Mouse (Mus musculus) thymus, postnatal 25 days (tissue): Measurements from ENCODE around the gene Dmap1.
A peak's percentile ranks its signal among the peaks of the same experiment; 100 is the strongest.

ENCODE experiments used
- DNase-seq: peaks from one replicate; pipeline ENCODE4 v3.0.0; 2022

Dmap1 gene

GRCm38 (mm10) chr4:117681931-117682461 is at the start of gene Dmap1:
Dmap1 (minus strand) TSS chr4:117682273.
- peak; percentile 83 for DNase-seq

- no peak for DNase-seq
Measured at GRCm38 (mm10) chr4:117724112-117724511, 42.0 kb upstream of the Dmap1 start, which contains the start of gene Gm12845. Gm12845 (plus strand) TSS chr4:117724412.

GRCm38 (mm10) chr4:117713303-117714098 is 31.4 kb upstream of the Dmap1 start:
- no peak for DNase-seq

- no peak for DNase-seq
Measured at GRCm38 (mm10) chr4:117712314-117712713, 30.2 kb upstream of the Dmap1 start.

DNA sequence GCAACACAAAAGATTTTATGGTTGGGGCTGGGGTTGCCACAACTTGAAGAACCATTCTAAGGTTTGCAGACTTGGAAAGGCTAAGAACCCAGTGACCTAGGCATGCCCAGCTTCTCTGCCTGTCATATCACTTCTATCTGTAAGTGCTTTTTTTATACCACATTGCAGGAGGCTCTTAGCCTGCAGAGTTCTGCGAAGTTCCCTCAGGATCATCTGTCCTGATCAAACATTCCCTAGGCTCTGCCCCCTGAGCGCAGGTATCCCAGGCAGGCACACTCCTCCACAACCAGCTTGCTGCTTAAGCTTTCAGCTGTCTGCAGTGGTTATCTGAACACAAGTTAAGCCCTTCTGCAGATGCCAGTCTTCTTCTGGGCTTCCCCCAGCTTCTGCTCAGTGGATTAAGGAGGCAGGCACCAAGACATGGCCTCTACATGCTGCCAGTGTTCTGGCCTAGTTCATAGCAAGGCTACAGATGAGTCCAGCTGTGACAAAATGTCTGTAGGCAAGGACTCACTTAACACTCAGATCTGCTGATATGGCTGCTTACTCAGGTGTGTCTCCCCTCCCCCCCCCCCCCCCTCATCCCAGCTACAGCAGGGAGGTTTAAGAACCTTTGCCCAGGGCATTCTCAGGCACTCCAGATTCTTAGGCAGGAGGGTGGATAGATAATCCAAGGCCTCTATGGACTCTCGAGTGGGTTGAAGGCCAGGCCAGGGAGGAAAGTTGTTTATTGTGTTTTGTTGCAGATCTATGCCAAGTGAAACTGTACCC is 26.9 kb upstream of the Dmap1 start:
- no peak for DNase-seq

DNA sequence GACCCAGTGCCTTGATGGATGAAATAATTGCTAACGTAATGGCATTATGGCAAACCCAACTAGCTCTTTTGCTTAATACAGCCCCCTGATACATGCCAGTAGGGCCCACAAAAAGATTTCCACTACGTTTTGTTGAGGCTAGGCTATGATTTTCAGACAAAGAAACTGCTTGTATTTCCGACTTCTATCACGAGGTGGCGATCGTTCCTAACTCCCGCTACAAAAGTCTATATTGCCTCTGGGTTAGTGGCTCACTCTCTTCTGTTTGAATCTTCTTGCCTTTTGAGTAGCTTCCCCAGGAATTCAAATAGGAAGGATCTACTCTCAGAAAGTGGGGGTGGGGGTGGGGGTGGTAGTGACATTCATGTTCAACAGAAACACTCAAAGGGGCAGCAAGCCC is 23.3 kb upstream of the Dmap1 start:
- DNase-seq, result peak; percentile 37

DNA sequence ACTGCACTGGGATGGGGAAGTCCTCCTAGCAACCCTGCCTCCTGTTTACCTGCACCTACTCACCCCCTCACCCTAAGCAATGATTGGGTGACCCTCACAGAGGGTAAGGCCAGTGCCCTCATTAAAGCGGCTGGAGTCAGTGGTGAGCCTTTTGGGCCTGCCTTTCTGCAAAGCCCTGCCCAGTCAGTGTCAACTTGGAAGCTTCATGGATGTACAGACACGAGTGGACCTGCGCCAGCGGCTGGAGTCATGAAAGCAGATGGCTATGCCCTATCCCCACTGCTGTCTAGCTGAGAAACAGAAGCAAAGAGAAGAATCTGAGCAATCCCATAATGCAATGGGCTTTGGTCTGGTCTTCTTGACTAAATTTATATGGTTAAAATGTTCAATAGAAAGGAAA is 4.3 kb upstream of the Dmap1 start:
- DNase-seq, result no peak

GRCm38 (mm10) chr4:117683048-117683768 is 1.1 kb upstream of the Dmap1 start:
- no peak for DNase-seq

- DNase-seq, result no peak
Measured at GRCm38 (mm10) chr4:117682463-117682862, 390 bp upstream of the Dmap1 start.

- DNase-seq, result no peak
Measured at GRCm38 (mm10) chr4:117680963-117681362, 1.1 kb downstream of the Dmap1 start.

DNA sequence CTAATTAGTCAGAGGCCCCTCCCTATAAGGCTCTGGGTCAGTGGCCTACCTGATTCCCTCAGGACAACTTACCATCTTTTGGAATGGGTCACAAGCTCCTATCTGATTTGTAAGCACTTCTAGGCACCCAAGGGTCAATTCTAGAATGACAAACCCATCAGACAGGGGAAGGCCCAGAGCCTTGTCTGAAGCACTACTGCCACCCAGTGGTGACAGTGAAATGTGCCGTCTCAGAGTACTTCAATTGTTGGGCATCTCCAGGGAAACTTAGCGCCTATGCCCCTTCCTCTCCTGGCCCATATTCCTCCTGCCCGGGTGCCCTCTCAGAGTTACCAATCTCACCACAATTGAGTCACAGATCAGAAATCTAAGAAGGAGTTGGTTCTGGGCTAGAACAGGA is 5.2 kb downstream of the Dmap1 start:
- peak; percentile 67 for DNase-seq

DNA sequence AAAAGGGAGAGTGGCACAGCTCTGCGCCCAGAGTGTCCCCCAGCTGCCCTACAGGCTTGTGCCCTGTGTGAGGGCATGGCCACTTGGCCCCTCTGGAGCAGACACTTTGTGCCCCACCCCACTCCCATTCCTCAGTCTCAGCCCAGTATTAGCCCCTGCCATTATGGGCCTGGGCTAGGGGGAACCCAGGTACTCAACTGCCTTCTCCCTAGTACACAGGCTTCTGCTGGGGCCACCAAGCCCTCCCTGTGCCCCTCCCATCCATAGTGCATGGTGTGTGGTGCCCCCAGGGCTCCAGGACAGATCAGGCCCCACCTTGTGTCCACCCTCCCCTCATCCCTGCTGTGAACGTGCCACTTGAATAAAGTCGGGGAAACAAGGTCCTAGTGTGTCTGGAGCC is 8.2 kb downstream of the Dmap1 start:
- DNase-seq, result no peak

DNA sequence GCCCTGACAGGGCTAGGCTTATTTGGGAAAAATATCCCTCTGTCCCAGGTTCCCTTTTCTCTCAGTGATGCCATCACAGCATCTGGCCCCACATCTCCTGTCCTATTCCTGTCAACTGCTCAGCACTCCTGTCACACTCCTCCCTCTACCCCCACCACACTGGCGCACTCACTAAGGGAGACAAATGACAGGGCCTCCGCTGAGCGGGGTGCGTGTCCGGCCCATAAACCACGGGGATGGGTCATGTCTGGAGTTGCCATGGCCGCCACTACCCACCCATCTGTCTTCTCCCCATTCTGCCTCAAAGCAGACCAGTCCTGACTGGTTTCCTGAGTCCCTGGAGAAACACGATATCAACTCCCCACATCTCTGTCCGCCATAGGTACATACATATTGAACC is 10.0 kb downstream of the Dmap1 start:
- no peak for DNase-seq

GRCm38 (mm10) chr4:117669874-117670273 is 12.2 kb downstream of the Dmap1 start:
- DNase-seq, result no peak

- DNase-seq, result no peak
Measured at GRCm38 (mm10) chr4:117666054-117666453, 16.0 kb downstream of the Dmap1 start.

DNA sequence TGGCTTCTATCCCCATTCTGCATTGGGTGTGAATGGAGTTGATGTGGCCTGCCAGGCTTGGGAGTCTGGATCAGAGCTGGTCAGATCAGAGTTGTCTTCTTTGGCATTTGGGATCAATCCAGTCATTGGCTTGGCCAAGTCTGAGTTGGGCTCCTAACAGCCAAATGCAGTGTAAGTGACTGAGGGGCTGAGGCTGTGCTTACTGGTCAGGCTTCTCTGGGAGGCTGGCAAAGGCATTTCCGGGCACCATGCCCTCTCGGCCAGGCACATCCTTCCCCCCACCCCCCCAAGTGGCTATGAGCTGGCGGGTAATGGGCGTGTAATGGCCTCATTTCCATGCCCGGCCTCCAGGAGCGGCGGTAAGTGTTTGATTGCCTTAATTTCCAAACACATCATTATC is 16.5 kb downstream of the Dmap1 start:
- no peak for DNase-seq

DNA sequence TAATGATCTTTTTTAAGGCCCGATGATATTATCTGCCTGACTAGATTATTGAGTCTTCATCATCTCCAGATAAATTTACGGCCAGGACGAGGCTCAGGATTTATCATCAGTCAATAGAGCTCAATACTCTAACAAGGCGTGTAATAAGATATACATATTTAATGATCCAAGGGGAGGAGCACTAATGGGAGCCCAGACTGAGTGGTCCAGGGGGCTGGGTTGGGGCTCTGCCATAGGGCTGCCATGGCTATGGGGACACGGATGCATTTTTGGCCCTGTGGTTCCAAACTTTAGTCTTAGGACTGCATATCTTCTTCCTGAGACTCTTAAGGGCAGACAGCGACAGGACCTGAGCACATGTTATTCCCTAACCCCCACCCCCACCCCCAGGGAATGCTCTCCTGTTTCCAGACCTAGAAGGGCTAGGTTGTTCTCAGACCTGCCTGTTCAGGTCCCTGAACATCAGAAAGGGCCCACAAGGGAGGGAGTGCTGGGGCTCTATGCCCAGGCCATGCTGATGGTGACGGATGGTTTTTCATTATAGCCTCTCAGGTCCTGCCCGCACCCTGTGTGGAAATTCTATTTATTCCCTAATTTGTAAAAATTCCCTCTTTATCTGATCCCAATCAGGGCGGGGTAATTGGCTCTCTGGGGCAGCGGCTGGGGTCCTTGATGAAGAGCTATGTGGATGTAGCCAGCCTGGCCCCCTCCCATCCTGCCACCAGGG is 17.5 kb downstream of the Dmap1 start:
- DNase-seq, result no peak

GRCm38 (mm10) chr4:117660001-117660400 is 22.1 kb downstream of the Dmap1 start:
- no peak for DNase-seq

GRCm38 (mm10) chr4:117658582-117659444 is 23.3 kb downstream of the Dmap1 start:
- DNase-seq, result peak; percentile 14

DNA sequence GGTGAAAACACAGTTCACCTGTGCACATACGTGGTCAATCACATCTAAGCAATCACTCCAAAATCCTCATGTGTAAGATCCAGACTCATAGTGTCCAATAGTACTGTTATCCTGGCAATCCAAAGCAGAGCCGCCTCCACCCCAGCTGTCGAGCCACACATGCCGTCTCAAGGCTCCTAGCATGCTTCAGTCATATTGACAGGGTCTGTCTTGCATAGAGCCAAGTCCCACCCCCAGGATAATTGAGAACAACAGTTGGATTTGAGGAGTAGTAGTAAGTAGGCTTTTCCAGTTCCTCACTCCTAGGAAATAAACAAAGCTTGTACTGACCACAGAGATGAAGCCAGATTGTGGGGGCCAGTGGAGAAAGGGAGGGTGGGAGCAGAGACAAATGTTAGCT is 24.4 kb downstream of the Dmap1 start:
- DNase-seq, result no peak

DNA sequence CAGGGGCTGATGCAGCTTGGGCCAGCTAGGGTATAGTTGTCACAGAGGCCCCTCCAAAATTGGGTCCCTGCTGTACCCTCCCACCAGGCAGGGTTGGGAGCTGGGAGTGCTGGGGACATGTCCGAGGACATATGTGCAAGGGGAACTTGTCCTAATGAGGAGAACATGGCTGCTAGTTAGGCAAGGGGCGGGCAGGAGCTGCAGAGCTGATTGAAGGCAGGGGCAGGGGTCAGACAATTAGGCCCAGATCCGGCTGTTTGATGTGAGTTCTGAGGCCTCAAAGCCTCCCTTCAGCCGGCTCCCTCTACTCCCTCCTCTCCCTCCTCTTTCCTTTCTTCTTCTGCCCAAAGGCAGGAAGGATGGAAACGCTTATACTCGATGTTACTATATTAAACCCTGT is 25.1 kb downstream of the Dmap1 start:
- no peak for DNase-seq

DNA sequence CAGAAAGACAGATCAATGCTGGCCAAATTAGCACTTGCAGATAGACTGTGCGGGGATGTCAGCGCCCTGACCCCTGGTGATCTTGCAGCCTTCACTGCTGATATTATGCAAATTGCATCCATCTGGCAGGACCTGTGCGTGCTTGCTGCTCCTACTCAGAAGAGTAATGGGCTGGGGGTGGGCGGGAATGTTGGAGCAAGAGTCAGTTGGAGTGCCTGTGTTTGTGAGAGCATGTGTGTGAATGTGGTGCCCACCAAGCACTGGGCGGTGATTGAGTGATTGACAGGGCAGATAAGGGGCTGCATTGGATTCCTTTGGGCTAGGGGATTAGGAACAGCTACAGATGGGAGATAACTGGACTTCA is 26.6 kb downstream of the Dmap1 start:
- no peak for DNase-seq
